Mouse (Mus musculus): ENCODE measurements at regions not wholly inside any gene's neighbourhood (a gene's known extent, or its start where the extent isn't known, plus 50 kb on each side); places are given as distances from the start of the nearest gene placed in this dataset.

GRCm38 (mm10) chr6:50713297-50713696 is 59.1 kb upstream of the Npvf start:
- DNase-seq (ENCODE audit: low spot score), result no peak

GRCm38 (mm10) chr6:50718631-50719030 is 64.4 kb upstream of the Npvf start:
- DNase-seq (ENCODE audit: low spot score), result no peak

GRCm38 (mm10) chr6:50720346-50720745 is 66.1 kb upstream of the Npvf start:
- no peak for DNase-seq (ENCODE audit: low spot score)

GRCm38 (mm10) chr6:50725640-50726039 is 71.4 kb upstream of the Npvf start:
- DNase-seq (ENCODE audit: low spot score), result no peak

GRCm38 (mm10) chr6:50726166-50726591 is 71.9 kb upstream of the Npvf start:
- no peak for DNase-seq (ENCODE audit: low spot score)

- no peak for DNase-seq (ENCODE audit: low spot score)
These were observed 76.8 kb upstream of the Npvf start for GRCm38 (mm10) chr6:50730744-50731718.

GRCm38 (mm10) chr6:50734701-50735100 is 80.5 kb upstream of the Npvf start:
- no peak for DNase-seq (ENCODE audit: low spot score)

GRCm38 (mm10) chr6:50735825-50736224 is 81.6 kb upstream of the Npvf start:
- no peak for DNase-seq (ENCODE audit: low spot score)

- DNase-seq (ENCODE audit: low spot score), result no peak
These were observed 87.8 kb upstream of the Npvf start for GRCm38 (mm10) chr6:50742009-50742408.

- peak; percentile 37 for DNase-seq (ENCODE audit: low spot score)
These were observed 90.4 kb upstream of the Npvf start for GRCm38 (mm10) chr6:50744462-50745166.

- DNase-seq (ENCODE audit: low spot score), result no peak
These were observed 98.9 kb upstream of the Npvf start for GRCm38 (mm10) chr6:50753151-50753550.

- no peak for DNase-seq (ENCODE audit: low spot score)
These were observed 100.5 kb upstream of the Npvf start for GRCm38 (mm10) chr6:50754786-50755185.

GRCm38 (mm10) chr6:50760367-50760766 is 106.1 kb upstream of the Npvf start:
- DNase-seq (ENCODE audit: low spot score), result no peak

GRCm38 (mm10) chr6:50763121-50763520 is 108.9 kb upstream of the Npvf start:
- DNase-seq (ENCODE audit: low spot score), result no peak

- DNase-seq (ENCODE audit: low spot score), result no peak
These were observed 112.2 kb upstream of the Npvf start for GRCm38 (mm10) chr6:50766442-50766915.

GRCm38 (mm10) chr6:50767126-50767525 is 112.9 kb upstream of the Npvf start:
- no peak for DNase-seq (ENCODE audit: low spot score)

- no peak for DNase-seq (ENCODE audit: low spot score)
These were observed 113.6 kb upstream of the Npvf start for GRCm38 (mm10) chr6:50767827-50768226.

- DNase-seq (ENCODE audit: low spot score), result no peak
These were observed 114.9 kb upstream of the Npvf start for GRCm38 (mm10) chr6:50769101-50769500.

GRCm38 (mm10) chr6:50770481-50770880 is 116.2 kb upstream of the Npvf start:
- no peak for DNase-seq (ENCODE audit: low spot score)

- DNase-seq (ENCODE audit: low spot score), result no peak
These were observed 121.4 kb upstream of the Npvf start for GRCm38 (mm10) chr6:50775637-50776036.

- DNase-seq (ENCODE audit: low spot score), result no peak
These were observed 122.1 kb upstream of the Npvf start for GRCm38 (mm10) chr6:50776236-50776832.

GRCm38 (mm10) chr6:50776931-50777495 is 122.8 kb upstream of the Npvf start:
- peak; percentile 46 for DNase-seq (ENCODE audit: low spot score)
